Mouse (Mus musculus): Measurements from ENCODE around the gene Fsip1. TPM values are rescaled to one million over a fixed set of nuclear protein-coding genes. Genes with fewer than 3 reads are reported as not detected.

The Fsip1 gene
- polyA plus RNA-seq, 1 experiment from 2014 or later, result 4.1 TPM

- Histone ChIP-seq H3K9me3 (ENCODE audit: control insufficient read depth, low read length) (no peaks in the 10 kb centered on the region), H3K4me3 (ENCODE audit: low read length) (no peak overlapping the region), H3K9ac (ENCODE audit: low read depth, low read length) (no peak overlapping the region), H3K27me3 (replicated peaks; ENCODE audit: control insufficient read depth, insufficient read depth, low read length) (no peaks in the 10 kb centered on the region; the same call in 1 of the 2 replicates), H3K27ac (ENCODE audit: low read depth, low read length) (peak overlapping the region; percentile 72; the same call in 1 of the 2 replicates), H3K4me2 (ENCODE audit: low read length) (no peak overlapping the region), H3K36me3 (ENCODE audit: control insufficient read depth, insufficient read depth, low read length) (no peaks in the 10 kb centered on the region), H3K4me1 (ENCODE audit: control insufficient read depth, insufficient read depth, low read depth, low read length) (peaks cover 16% of the 10 kb centered on the region)
- WGBS, result 30% methylated on average over 4 of the region's 4 CpGs
- no peak for ATAC-seq
These were observed 52.1 kb downstream of the Fsip1 start for GRCm38 (mm10) chr2:118204646-118205045.

GRCm38 (mm10) chr2:118203739-118204461 is 52.9 kb downstream of the Fsip1 start:
- 8% methylated on average over 16 of the region's 16 CpGs for WGBS
- peak; percentile 92 for ATAC-seq
- H3K4me3 ChIP-seq (ENCODE audit: low read length), result no peak overlapping the region
- peak overlapping the region; percentile 15; the same call in 1 of the 2 replicates for H3K9ac ChIP-seq (ENCODE audit: low read depth, low read length)
- peaks cover 16% of the 10 kb centered on the region for H3K4me1 ChIP-seq (ENCODE audit: control insufficient read depth, insufficient read depth, low read depth, low read length)
- no peaks in the 10 kb centered on the region for H3K36me3 ChIP-seq (ENCODE audit: control insufficient read depth, insufficient read depth, low read length)
- no peaks in the 10 kb centered on the region; the same call in 1 of the 2 replicates for H3K27me3 ChIP-seq (replicated peaks; ENCODE audit: control insufficient read depth, insufficient read depth, low read length)
- H3K9me3 ChIP-seq (ENCODE audit: control insufficient read depth, low read length), result no peaks in the 10 kb centered on the region
- H3K27ac ChIP-seq (ENCODE audit: low read depth, low read length), result peak overlapping the region; percentile 72
- peak overlapping the region; percentile 39 for H3K4me2 ChIP-seq (ENCODE audit: low read length)

- WGBS, result 29% methylated on average over 2 of the region's 2 CpGs
- H3K36me3 ChIP-seq (ENCODE audit: control insufficient read depth, insufficient read depth, low read length), result no peaks in the 10 kb centered on the region
- no peak for ATAC-seq
These were observed 53.8 kb downstream of the Fsip1 start for GRCm38 (mm10) chr2:118202934-118203333.

GRCm38 (mm10) chr2:118201983-118202382 is 54.8 kb downstream of the Fsip1 start:
- H3K27me3 ChIP-seq (replicated peaks; ENCODE audit: control insufficient read depth, insufficient read depth, low read length), result no peaks in the 10 kb centered on the region
- no peak overlapping the region for H3K4me3 ChIP-seq (ENCODE audit: low read length)
- H3K4me1 ChIP-seq (ENCODE audit: control insufficient read depth, insufficient read depth, low read depth, low read length), result peaks cover 16% of the 10 kb centered on the region
- no peaks in the 10 kb centered on the region for H3K36me3 ChIP-seq (ENCODE audit: control insufficient read depth, insufficient read depth, low read length)
- no peak overlapping the region for H3K4me2 ChIP-seq (ENCODE audit: low read length)
- ATAC-seq, result no peak
- H3K27ac ChIP-seq (ENCODE audit: low read depth, low read length), result no peak overlapping the region
- H3K9ac ChIP-seq (ENCODE audit: low read depth, low read length), result no peak overlapping the region
- H3K9me3 ChIP-seq (ENCODE audit: control insufficient read depth, low read length), result no peaks in the 10 kb centered on the region

More at GRCm38 (mm10) chr2:118202934-118203333, 53.8 kb downstream of the Fsip1 start:
- H3K4me1 ChIP-seq (ENCODE audit: control insufficient read depth, insufficient read depth, low read depth, low read length), result peaks cover 16% of the 10 kb centered on the region
- no peak overlapping the region; the same call in 1 of the 2 replicates for H3K27ac ChIP-seq (ENCODE audit: low read depth, low read length)
- H3K9me3 ChIP-seq (ENCODE audit: control insufficient read depth, low read length), result no peaks in the 10 kb centered on the region
- H3K9ac ChIP-seq (ENCODE audit: low read depth, low read length), result no peak overlapping the region
- H3K27me3 ChIP-seq (replicated peaks; ENCODE audit: control insufficient read depth, insufficient read depth, low read length), result no peaks in the 10 kb centered on the region
- H3K4me3 ChIP-seq (ENCODE audit: low read length), result no peak overlapping the region
- no peak overlapping the region for H3K4me2 ChIP-seq (ENCODE audit: low read length)

GRCm38 (mm10) chr2:118199867-118200266 is 56.9 kb downstream of the Fsip1 start:
- peak; percentile 48; the same call in 1 of the 2 replicates for ATAC-seq

GRCm38 (mm10) chr2:118196966-118197365 is 59.8 kb downstream of the Fsip1 start:
- Histone ChIP-seq H3K4me1 (ENCODE audit: control insufficient read depth, insufficient read depth, low read depth, low read length) (no peaks in the 10 kb centered on the region), H3K9me3 (ENCODE audit: control insufficient read depth, low read length) (no peaks in the 10 kb centered on the region), H3K36me3 (ENCODE audit: control insufficient read depth, insufficient read depth, low read length) (no peaks in the 10 kb centered on the region), H3K4me3 (ENCODE audit: low read length) (no peak overlapping the region), H3K4me2 (ENCODE audit: low read length) (no peak overlapping the region), H3K27ac (ENCODE audit: low read depth, low read length) (no peak overlapping the region), H3K9ac (ENCODE audit: low read depth, low read length) (no peak overlapping the region), H3K27me3 (replicated peaks; ENCODE audit: control insufficient read depth, insufficient read depth, low read length) (no peaks in the 10 kb centered on the region)
- 85% methylated on average over 3 of the region's 3 CpGs for WGBS
- no peak for ATAC-seq

More at GRCm38 (mm10) chr2:118199867-118200266, 56.9 kb downstream of the Fsip1 start:
- H3K9ac ChIP-seq (ENCODE audit: low read depth, low read length), result no peak overlapping the region
- H3K36me3 ChIP-seq (ENCODE audit: control insufficient read depth, insufficient read depth, low read length), result no peaks in the 10 kb centered on the region
- no peak overlapping the region for H3K27ac ChIP-seq (ENCODE audit: low read depth, low read length)
- no peak overlapping the region for H3K4me2 ChIP-seq (ENCODE audit: low read length)
- 7% methylated on average over 5 of the region's 5 CpGs for WGBS
- no peaks in the 10 kb centered on the region for H3K9me3 ChIP-seq (ENCODE audit: control insufficient read depth, low read length)
- no peak overlapping the region for H3K4me3 ChIP-seq (ENCODE audit: low read length)
- peaks cover 16% of the 10 kb centered on the region for H3K4me1 ChIP-seq (ENCODE audit: control insufficient read depth, insufficient read depth, low read depth, low read length)
- H3K27me3 ChIP-seq (replicated peaks; ENCODE audit: control insufficient read depth, insufficient read depth, low read length), result no peaks in the 10 kb centered on the region

GRCm38 (mm10) chr2:118182136-118182535 is 74.6 kb downstream of the Fsip1 start:
- 86% methylated on average over 2 of the region's 2 CpGs for WGBS
- Histone ChIP-seq H3K27me3 (replicated peaks; ENCODE audit: control insufficient read depth, insufficient read depth, low read length) (no peaks in the 10 kb centered on the region), H3K9ac (ENCODE audit: low read depth, low read length) (no peak overlapping the region), H3K36me3 (ENCODE audit: control insufficient read depth, insufficient read depth, low read length) (no peaks in the 10 kb centered on the region), H3K4me1 (ENCODE audit: control insufficient read depth, insufficient read depth, low read depth, low read length) (no peaks in the 10 kb centered on the region), H3K27ac (ENCODE audit: low read depth, low read length) (no peak overlapping the region), H3K4me3 (ENCODE audit: low read length) (no peak overlapping the region), H3K9me3 (ENCODE audit: control insufficient read depth, low read length) (no peaks in the 10 kb centered on the region), H3K4me2 (ENCODE audit: low read length) (no peak overlapping the region)
- no peak for ATAC-seq

- Histone ChIP-seq H3K9me3 (ENCODE audit: control insufficient read depth, low read length) (no peaks in the 10 kb centered on the region), H3K9ac (ENCODE audit: low read depth, low read length) (no peak overlapping the region), H3K27me3 (replicated peaks; ENCODE audit: control insufficient read depth, insufficient read depth, low read length) (no peaks in the 10 kb centered on the region), H3K4me3 (ENCODE audit: low read length) (no peak overlapping the region), H3K4me2 (ENCODE audit: low read length) (peak overlapping the region; percentile 44), H3K4me1 (ENCODE audit: control insufficient read depth, insufficient read depth, low read depth, low read length) (no peaks in the 10 kb centered on the region), H3K27ac (ENCODE audit: low read depth, low read length) (no peak overlapping the region), H3K36me3 (ENCODE audit: control insufficient read depth, insufficient read depth, low read length) (no peaks in the 10 kb centered on the region)
- ATAC-seq, result no peak
These were observed 76.7 kb downstream of the Fsip1 start for GRCm38 (mm10) chr2:118179873-118180585.

- Histone ChIP-seq H3K4me2 (ENCODE audit: low read length) (peak overlapping the region; percentile 44), H3K4me1 (ENCODE audit: control insufficient read depth, insufficient read depth, low read depth, low read length) (no peaks in the 10 kb centered on the region), H3K36me3 (ENCODE audit: control insufficient read depth, insufficient read depth, low read length) (no peaks in the 10 kb centered on the region), H3K27ac (ENCODE audit: low read depth, low read length) (no peak overlapping the region), H3K9ac (ENCODE audit: low read depth, low read length) (no peak overlapping the region), H3K27me3 (replicated peaks; ENCODE audit: control insufficient read depth, insufficient read depth, low read length) (no peaks in the 10 kb centered on the region), H3K4me3 (ENCODE audit: low read length) (no peak overlapping the region), H3K9me3 (ENCODE audit: control insufficient read depth, low read length) (no peaks in the 10 kb centered on the region)
- no peak for ATAC-seq
- 2% methylated on average over 5 of the region's 10 CpGs for WGBS
These were observed 77.3 kb downstream of the Fsip1 start for GRCm38 (mm10) chr2:118179472-118179871.
